Mouse (Mus musculus): ENCODE measurements around the gene Pld2. TPM values are rescaled to one million over a fixed set of nuclear protein-coding genes. Genes with fewer than 3 reads are reported as not detected.
"Not testable (repeated sequence)": the region's sequence is repeated elsewhere in the genome, so short reads cannot be mapped to it uniquely, and the experiment has no call there.

Gene Pld2
- total and polyA plus RNA-seq, 2 experiments from 2014 or later = 17.7 to 64.3 TPM

DNA sequence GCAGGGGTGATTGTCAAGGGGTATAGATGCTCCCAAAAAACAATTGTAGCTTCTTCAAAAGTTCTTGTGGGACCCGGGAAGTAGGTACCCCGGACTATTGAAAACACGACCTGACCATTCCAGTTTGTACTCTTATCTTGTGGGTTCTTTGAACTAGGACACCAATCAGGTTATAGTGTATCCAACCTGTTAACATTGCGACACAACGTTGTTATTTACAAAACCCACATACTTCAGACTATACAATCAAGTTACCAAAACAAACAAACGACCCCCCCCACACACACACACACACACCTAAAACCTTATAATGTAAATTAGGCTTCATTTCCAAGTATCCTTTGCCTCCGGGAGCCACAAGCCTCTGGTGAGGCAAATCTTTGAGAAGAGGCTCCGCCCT is 15.1 kb upstream of the Pld2 start:
- H3K9ac ChIP-seq (replicated peaks; ENCODE audit: low read length) = no peak overlapping the region
- no peaks in the 10 kb centered on the region for H3K27me3 ChIP-seq (ENCODE audit: insufficient read depth, low read length)
- H3K4me1 ChIP-seq (ENCODE audit: insufficient read depth, low read length) = peaks cover 6% of the 10 kb centered on the region; the same call in 1 of the 2 replicates
- 8% methylated on average over 8 of the region's 8 CpGs for WGBS
- no peaks in the 10 kb centered on the region for H3K9me3 ChIP-seq (ENCODE audit: low read length)
- no peak for TF ChIP-seq CTCF (IDR thresholded peaks at IDR 0.05; ENCODE audit: low read depth)
- H3K27ac ChIP-seq = no peak overlapping the region
- DNase-seq (ENCODE audit: low spot score) = no peak
- peak overlapping the region; percentile 56 for H3K4me2 ChIP-seq (ENCODE audit: low read depth, low read length)
- H3K4me3 ChIP-seq (ENCODE audit: low read length) = peak overlapping the region; percentile 59
- ATAC-seq = peak; percentile 3; the same call in 1 of the 2 replicates
- peaks cover 11% of the 10 kb centered on the region; the same call in 1 of the 2 replicates for H3K36me3 ChIP-seq (ENCODE audit: insufficient read depth, low read length)

DNA sequence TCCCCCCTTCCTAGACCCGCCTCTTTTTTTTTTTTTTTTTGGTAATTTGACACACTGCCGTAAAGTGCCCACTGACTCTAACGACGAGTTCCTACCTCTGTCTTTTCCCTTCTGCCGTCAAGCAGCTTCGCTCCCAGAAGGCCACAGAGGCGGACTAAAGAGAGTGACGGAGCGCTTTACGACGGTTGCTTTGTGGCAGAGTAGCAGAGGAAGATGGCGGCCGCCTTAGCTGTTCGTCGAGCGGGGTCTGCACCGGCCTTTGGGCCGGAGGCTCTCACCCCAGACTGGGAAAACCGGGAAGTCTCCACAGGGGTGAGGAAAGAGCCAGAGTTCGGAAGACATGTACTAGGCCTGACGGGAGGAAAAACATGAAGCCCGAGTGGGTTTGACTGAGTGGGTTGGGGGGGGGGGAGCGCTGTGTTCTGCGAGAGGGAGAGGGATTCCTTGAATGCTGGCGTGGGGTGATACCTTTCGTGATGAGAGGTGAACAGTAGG is 14.6 kb upstream of the Pld2 start, which contains the start of gene Psmb6:
Gene Psmb6, plus strand, starts transcription at position 184 of the 495 bp plus-strand sequence.
- ATAC-seq (peak; percentile 96), DNase-seq (ENCODE audit: low spot score) (peak; percentile 97)
- peak within 1 kb of the TSS; percentile 62 for H3K9ac ChIP-seq (replicated peaks; ENCODE audit: low read length)
- H3K4me1 ChIP-seq (ENCODE audit: insufficient read depth, low read length) = peaks cover 6% of the 10 kb centered on the region; the same call in 1 of the 2 replicates
- TF ChIP-seq CTCF (IDR thresholded peaks at IDR 0.05; ENCODE audit: low read depth) = no peak
- under 1% methylated on average over 25 of the region's 26 CpGs for WGBS
- no peaks in the 10 kb centered on the region for H3K27me3 ChIP-seq (ENCODE audit: insufficient read depth, low read length)
- peak within 1 kb of the TSS; percentile 62 for H3K27ac ChIP-seq
- peak within 1 kb of the TSS; percentile 59 for H3K4me3 ChIP-seq (ENCODE audit: low read length)
- no peaks in the 10 kb centered on the region for H3K9me3 ChIP-seq (ENCODE audit: low read length)
- peak within 1 kb of the TSS; percentile 76 for H3K4me2 ChIP-seq (ENCODE audit: low read depth, low read length)
- peaks cover 11% of the 10 kb centered on the region; the same call in 1 of the 2 replicates for H3K36me3 ChIP-seq (ENCODE audit: insufficient read depth, low read length)

DNA sequence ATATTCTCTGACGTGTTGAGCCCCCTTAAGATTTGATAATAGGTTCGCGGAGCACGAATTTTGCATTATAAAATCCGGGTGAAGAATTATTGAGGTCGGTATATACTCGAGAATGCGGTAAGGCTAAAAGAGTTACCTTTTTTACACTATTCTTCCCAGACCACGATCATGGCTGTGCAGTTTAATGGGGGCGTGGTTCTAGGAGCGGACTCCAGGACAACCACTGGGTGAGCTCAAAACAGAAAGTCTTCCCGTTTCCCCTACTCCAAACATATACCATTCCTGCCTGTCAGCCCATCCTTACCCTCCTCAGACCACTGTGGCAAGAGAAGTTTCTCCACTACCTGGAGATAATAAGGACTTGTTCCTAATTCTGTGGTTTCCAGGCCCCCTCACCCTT is 14.1 kb upstream of the Pld2 start:
- Histone ChIP-seq H3K36me3 (ENCODE audit: insufficient read depth, low read length) (peaks cover 11% of the 10 kb centered on the region; the same call in 1 of the 2 replicates), H3K4me2 (ENCODE audit: low read depth, low read length) (peak overlapping the region; percentile 76), H3K27me3 (ENCODE audit: insufficient read depth, low read length) (no peaks in the 10 kb centered on the region), H3K4me1 (ENCODE audit: insufficient read depth, low read length) (peaks cover 6% of the 10 kb centered on the region; the same call in 1 of the 2 replicates), H3K4me3 (ENCODE audit: low read length) (peak overlapping the region; percentile 59), H3K27ac (peak overlapping the region; percentile 62), H3K9ac (replicated peaks; ENCODE audit: low read length) (peak overlapping the region; percentile 62), H3K9me3 (ENCODE audit: low read length) (no peaks in the 10 kb centered on the region)
- ATAC-seq (peak; percentile 10; the same call in 1 of the 2 replicates), DNase-seq (ENCODE audit: low spot score) (no peak)
- 3% methylated on average over 12 of the region's 12 CpGs for WGBS
- TF ChIP-seq CTCF (IDR thresholded peaks at IDR 0.05; ENCODE audit: low read depth) = no peak

DNA sequence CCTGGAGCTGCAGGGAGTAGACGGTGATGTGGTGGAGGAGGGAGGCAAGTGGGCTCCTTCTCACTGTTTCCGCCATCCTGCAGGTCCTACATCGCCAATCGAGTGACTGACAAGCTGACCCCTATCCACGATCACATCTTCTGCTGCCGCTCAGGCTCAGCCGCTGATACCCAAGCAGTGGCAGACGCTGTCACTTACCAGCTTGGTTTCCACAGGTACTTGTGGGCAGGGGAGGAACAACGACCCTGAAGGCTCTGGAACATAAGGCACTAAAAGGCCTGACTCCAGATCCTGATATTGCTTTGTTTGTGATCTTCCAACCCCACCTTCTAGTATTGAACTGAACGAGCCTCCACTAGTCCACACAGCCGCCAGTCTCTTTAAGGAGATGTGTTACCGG is 13.7 kb upstream of the Pld2 start:
- Histone ChIP-seq H3K36me3 (ENCODE audit: insufficient read depth, low read length) (peaks cover 11% of the 10 kb centered on the region; the same call in 1 of the 2 replicates), H3K9me3 (ENCODE audit: low read length) (no peaks in the 10 kb centered on the region), H3K4me1 (ENCODE audit: insufficient read depth, low read length) (peaks cover 6% of the 10 kb centered on the region; the same call in 1 of the 2 replicates), H3K27ac (no peak overlapping the region), H3K9ac (replicated peaks; ENCODE audit: low read length) (no peak overlapping the region), H3K4me3 (ENCODE audit: low read length) (peak overlapping the region; percentile 59), H3K27me3 (ENCODE audit: insufficient read depth, low read length) (no peaks in the 10 kb centered on the region), H3K4me2 (ENCODE audit: low read depth, low read length) (peak overlapping the region; percentile 76)
- no peak for ATAC-seq
- no peak for TF ChIP-seq CTCF (IDR thresholded peaks at IDR 0.05; ENCODE audit: low read depth)
- 92% methylated on average over 12 of the region's 12 CpGs for WGBS
- DNase-seq (ENCODE audit: low spot score) = no peak

DNA sequence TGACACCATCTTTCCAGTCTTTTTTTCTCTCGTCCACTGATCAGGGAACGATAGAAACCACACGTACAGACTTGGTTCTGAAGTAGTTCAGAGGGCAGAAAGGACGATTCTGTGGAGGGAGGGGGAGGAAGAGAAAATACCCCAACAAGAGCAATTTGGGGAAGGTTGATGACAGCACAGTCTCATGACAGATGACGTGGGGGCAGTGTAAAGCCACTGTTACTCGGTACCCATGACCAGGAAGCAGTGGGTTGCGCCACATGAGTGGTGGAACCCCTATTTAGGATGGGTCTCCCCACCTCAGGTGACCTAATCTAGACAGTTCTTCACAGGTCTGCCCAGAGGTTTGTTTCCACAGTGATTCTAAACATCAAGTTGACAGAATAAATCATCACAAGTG is 11.3 kb upstream of the Pld2 start:
- Histone ChIP-seq H3K4me2 (ENCODE audit: low read depth, low read length) (no peak overlapping the region), H3K4me3 (ENCODE audit: low read length) (no peak overlapping the region), H3K9me3 (ENCODE audit: low read length) (no peaks in the 10 kb centered on the region), H3K36me3 (ENCODE audit: insufficient read depth, low read length) (peaks cover 11% of the 10 kb centered on the region; the same call in 1 of the 2 replicates), H3K27me3 (ENCODE audit: insufficient read depth, low read length) (no peaks in the 10 kb centered on the region), H3K27ac (no peak overlapping the region), H3K9ac (replicated peaks; ENCODE audit: low read length) (no peak overlapping the region), H3K4me1 (ENCODE audit: insufficient read depth, low read length) (peaks cover 6% of the 10 kb centered on the region; the same call in 1 of the 2 replicates)
- 86% methylated on average over 7 of the region's 7 CpGs for WGBS
- DNase-seq (ENCODE audit: low spot score) = no peak
- ATAC-seq = no peak
- TF ChIP-seq CTCF (IDR thresholded peaks at IDR 0.05; ENCODE audit: low read depth) = no peak

DNA sequence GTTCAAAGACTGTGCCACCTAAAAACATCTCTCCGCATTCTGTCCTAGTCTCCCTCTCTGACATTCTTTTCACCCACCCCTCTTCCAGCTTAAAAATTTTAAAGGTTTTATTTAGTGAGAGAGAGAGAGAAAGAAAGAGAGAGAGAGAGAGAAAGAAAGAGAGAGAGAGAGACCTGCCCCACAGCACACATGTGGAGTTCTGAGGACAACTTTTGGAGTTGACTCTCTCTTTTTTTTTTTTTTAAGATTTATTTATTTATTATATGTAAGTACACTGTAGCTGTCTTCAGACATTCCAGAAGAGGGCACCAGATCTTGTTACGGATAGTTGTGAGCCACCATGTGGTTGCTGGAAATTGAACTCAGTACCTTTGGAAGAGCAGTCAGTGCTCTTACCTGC is 8.8 kb upstream of the Pld2 start:
- H3K4me1 ChIP-seq (ENCODE audit: insufficient read depth, low read length) = not testable (repeated sequence)
- WGBS = 73% methylated on average over 2 of the region's 2 CpGs

DNA sequence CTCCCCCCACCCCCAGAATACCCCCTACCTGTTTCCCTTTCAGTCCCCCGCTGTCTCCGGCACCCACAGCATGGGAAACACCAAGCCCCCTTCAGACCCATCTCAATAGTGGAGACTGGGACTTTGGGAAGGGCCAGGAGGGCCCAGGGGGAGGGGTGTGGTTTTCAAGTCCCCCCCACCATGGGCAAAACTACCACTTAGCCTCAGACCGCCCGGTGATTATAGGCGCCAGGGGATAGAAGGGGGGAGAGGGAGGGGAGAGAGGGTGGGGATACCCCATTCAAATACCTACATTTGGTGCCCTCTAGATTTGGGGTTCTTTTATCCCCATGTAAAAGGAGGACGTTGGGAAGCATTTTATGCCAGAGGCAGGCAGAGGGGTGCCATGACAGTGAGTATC is 7.0 kb upstream of the Pld2 start, which contains the start of gene Gm40193:
Gene Gm40193, minus strand, starts transcription at position 101 of the 400 bp plus-strand sequence.
- H3K4me3 ChIP-seq (ENCODE audit: low read length) = no peak within 1 kb of the TSS
- no peaks in the 10 kb centered on the region for H3K4me1 ChIP-seq (ENCODE audit: insufficient read depth, low read length)
- H3K9ac ChIP-seq (replicated peaks; ENCODE audit: low read length) = no peak within 1 kb of the TSS
- no peaks in the 10 kb centered on the region for H3K9me3 ChIP-seq (ENCODE audit: low read length)
- H3K36me3 ChIP-seq (ENCODE audit: insufficient read depth, low read length) = peaks cover 7% of the 10 kb centered on the region; the same call in 1 of the 2 replicates
- no peak within 1 kb of the TSS for H3K27ac ChIP-seq
- ATAC-seq (no peak), DNase-seq (ENCODE audit: low spot score) (no peak)
- 84% methylated on average over 6 of the region's 6 CpGs for WGBS
- no peaks in the 10 kb centered on the region for H3K27me3 ChIP-seq (ENCODE audit: insufficient read depth, low read length)
- H3K4me2 ChIP-seq (ENCODE audit: low read depth, low read length) = no peak within 1 kb of the TSS
- no peak for TF ChIP-seq CTCF (IDR thresholded peaks at IDR 0.05; ENCODE audit: low read depth)

More for the DNA sequence above, 8.8 kb upstream of the Pld2 start:
- H3K9me3 ChIP-seq (ENCODE audit: low read length); H3K27ac ChIP-seq; H3K4me3 ChIP-seq (ENCODE audit: low read length); ATAC-seq; DNase-seq (ENCODE audit: low spot score); H3K9ac ChIP-seq (replicated peaks; ENCODE audit: low read length); H3K27me3 ChIP-seq (ENCODE audit: insufficient read depth, low read length); H3K4me2 ChIP-seq (ENCODE audit: low read depth, low read length): not testable (repeated sequence)
- peaks cover 11% of the 10 kb centered on the region; the same call in 1 of the 2 replicates for H3K36me3 ChIP-seq (ENCODE audit: insufficient read depth, low read length)
- TF ChIP-seq CTCF (IDR thresholded peaks at IDR 0.05; ENCODE audit: low read depth) = 0 out of 2 replicates have a peak, but pooled peaks have one; percentile 6
